Comparison of ENCODE assay signal across 16 mouse cellular contexts in genomic region chr1:55557960-55558359, GRCm38 (mm10).
"Had no signal": no experiment of that assay in that cellular context is flagged by ENCODE, and none has a peak within 500 bp of the region (broad histone marks: within the 10 kb centered on the region; RNA-seq: fewer than 3 reads in every experiment).

No protein-coding gene starts in this region.

- DNase-seq: liver, postnatal 0 days; lung, adult 2 months; lung, postnatal 14 days; lung, postnatal 36 days; right cerebral cortex, postnatal 14 days; thymus, adult 18-20 months; thymus, postnatal 14 days; thymus, postnatal 36 days had no signal

- H3K36me3 ChIP-seq: lung, embryonic 15.5 days; midbrain, embryonic 13.5 days; midbrain, embryonic 15.5 days; neural tube, embryonic 13.5 days; neural tube, embryonic 15.5 days had no signal

- H3K27ac ChIP-seq: lung, embryonic 15.5 days; macrophage; midbrain, embryonic 13.5 days; midbrain, embryonic 15.5 days; neural tube, embryonic 13.5 days; neural tube, embryonic 15.5 days had no signal

- H3K27me3 ChIP-seq: lung, embryonic 15.5 days; megakaryocyte, embryonic 14.5 days; midbrain, embryonic 13.5 days; midbrain, embryonic 15.5 days; neural tube, embryonic 13.5 days; neural tube, embryonic 15.5 days had no signal

- ATAC-seq: liver, postnatal 0 days; lung, postnatal 0 days; midbrain, embryonic 13.5 days; midbrain, embryonic 15.5 days had no signal

- H3K4me3 ChIP-seq: lung, embryonic 15.5 days; megakaryocyte, embryonic 14.5 days; midbrain, embryonic 13.5 days; midbrain, embryonic 15.5 days; neural tube, embryonic 13.5 days; neural tube, embryonic 15.5 days had no signal
